Mouse (Mus musculus) E14TG2a.4 (cell line): ENCODE measurements around the gene Olfr370.

Source experiments
- CTCF ChIP-seq: conservative IDR thresholded peaks from 2 replicates; pipeline ENCODE4 v1.5.1; 2014; ENCODE audit warnings: low read length
- NANOG ChIP-seq: IDR thresholded peaks from 2 replicates; pipeline ENCODE4 v1.6.1; 2014; ENCODE audit warnings: borderline replicate concordance, low read length, mixed read lengths
- POU5F1 ChIP-seq: IDR thresholded peaks from 2 replicates; pipeline ENCODE4 v1.6.1; 2014; ENCODE audit warnings: low read length, borderline replicate concordance

DNA sequence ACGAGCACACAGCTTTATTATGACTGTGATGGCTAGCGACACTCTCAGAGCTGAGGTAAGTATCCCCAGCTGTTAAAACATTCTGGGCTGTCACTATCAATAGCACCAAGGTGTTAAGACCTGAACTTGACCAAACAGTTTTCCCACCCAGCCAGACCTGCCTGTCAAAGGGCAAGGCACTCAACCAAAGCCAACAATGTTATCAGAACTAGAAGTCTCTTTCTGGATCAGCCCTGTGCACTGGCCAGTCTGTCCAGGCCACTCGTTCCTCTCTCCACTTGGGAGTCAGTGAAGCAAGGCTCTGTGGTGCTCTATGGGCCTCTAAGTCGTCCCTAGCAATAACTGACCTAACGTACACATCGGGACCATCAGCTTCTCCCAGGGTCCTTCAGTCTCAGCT is 52.1 kb downstream of the Olfr370 start:
- TF ChIP-seq CTCF (no peak), NANOG (no peak), POU5F1 (no peak)
